Mouse (Mus musculus) heart, adult 2 months (tissue): ENCODE measurements around the gene Insl6.

Source experiments
- CTCF ChIP-seq: fragments of 200-600 bp; IDR thresholded peaks from 2 replicates; pipeline ENCODE4 v1.8.1; 2022; ENCODE audit warnings: antibody characterized with exemption, mild to moderate bottlenecking, moderate library complexity
- EP300 ChIP-seq: fragments of 200-500 bp; IDR thresholded peaks from 2 replicates; pipeline ENCODE4 v1.6.1; 2011; ENCODE audit warnings: low read depth, low read length, control low read depth; ENCODE audit not compliant: insufficient read depth

- TF ChIP-seq EP300 (no peak), CTCF (no peak)
Measured at GRCm38 (mm10) chr19:29371284-29372081, 46.3 kb upstream of the Insl6 start.
